ENCODE assay signal across 19 mouse cellular contexts in genomic region chr13:108626166-108626565, GRCm38 (mm10).
"Had no signal": no experiment of that assay in that cellular context is flagged by ENCODE, and none has a peak within 500 bp of the region (broad histone marks: within the 10 kb centered on the region; RNA-seq: fewer than 3 reads in every experiment).

No protein-coding gene starts in this region.

- H3K4me2 ChIP-seq: lung, embryonic 14.5 days; midbrain, embryonic 12.5 days; neural tube, embryonic 13.5 days; neural tube, embryonic 15.5 days had no signal

- H3K4me1 ChIP-seq: midbrain, embryonic 10.5 days; midbrain, embryonic 12.5 days; neural tube, embryonic 13.5 days; neural tube, embryonic 15.5 days had no signal

- H3K4me3 ChIP-seq: midbrain, embryonic 10.5 days; midbrain, embryonic 12.5 days; myocyte; neural tube, embryonic 13.5 days; neural tube, embryonic 15.5 days had no signal

- H3K27ac ChIP-seq: midbrain, embryonic 10.5 days; midbrain, embryonic 12.5 days; neural tube, embryonic 13.5 days; neural tube, embryonic 15.5 days had no signal

- H3K36me3 ChIP-seq: midbrain, embryonic 10.5 days; midbrain, embryonic 12.5 days; neural tube, embryonic 13.5 days; neural tube, embryonic 15.5 days had no signal

- H3K9me3 ChIP-seq: midbrain, embryonic 10.5 days; midbrain, embryonic 12.5 days; neural tube, embryonic 13.5 days; neural tube, embryonic 15.5 days had no signal

- ATAC-seq: midbrain, embryonic 16.5 days had no signal

- H3K9ac ChIP-seq: lung, embryonic 14.5 days; midbrain, embryonic 12.5 days; neural tube, embryonic 13.5 days; neural tube, embryonic 15.5 days had no signal

- DNase-seq: lung, adult 18-20 months; lung, embryonic 14.5 days; lung, postnatal 10 days; lung, postnatal 4 days; midbrain, embryonic 14.5 days; retina, postnatal 1 day; right cerebral cortex, adult 18-20 months; right cerebral cortex, postnatal 25 days; right cerebral cortex, postnatal 4 days; spleen, adult 18-20 months; thymus, adult 18-20 months; thymus, postnatal 14 days; thymus, postnatal 36 days had no signal

- H3K27me3 ChIP-seq: midbrain, embryonic 12.5 days; neural tube, embryonic 13.5 days; neural tube, embryonic 15.5 days had no signal
